Mouse (Mus musculus) MEL (cell line): ENCODE data around the gene Slc5a1.

ENCODE experiments used
- CTCF ChIP-seq, 3 experiments: IDR thresholded peaks in 2 of 3; conservative IDR thresholded peaks in 1 of 3; 2 replicates each; pipeline ENCODE4 v1.5.1; 2011 to 2012; ENCODE audit warnings: low read length in 3 of 3, low read depth in 2 of 3, mild to moderate bottlenecking in 2 of 3, improper control_type of control experiment in 1 of 3, inconsistent platforms in 1 of 3, mixed read lengths in 1 of 3, moderate library complexity in 1 of 3; ENCODE audit not compliant: control insufficient read depth in 1 of 3, insufficient read depth in 1 of 3, poor library complexity in 1 of 3, severe bottlenecking in 1 of 3
- EP300 ChIP-seq, 2 experiments: IDR thresholded peaks; 2 replicates each; pipeline ENCODE4 v1.6.1; 2011; ENCODE audit warnings: improper control_type of control experiment in 2 of 2, low read length in 2 of 2, low read depth in 1 of 2, mild to moderate bottlenecking in 1 of 2
- USF1 ChIP-seq: IDR thresholded peaks from 2 replicates; pipeline ENCODE4 v1.6.1; 2014; ENCODE audit warnings: low read depth, mild to moderate bottlenecking, inconsistent platforms, low read length, improper control_type of control experiment, moderate library complexity

GRCm38 (mm10) chr5:33211254-33211653 is 107.2 kb downstream of the Slc5a1 start:
- no peak for TF ChIP-seq EP300 (IDR thresholded peaks at IDR 0.05; ENCODE audit: low read depth in 1 of 2, low read length in 2 of 2)
- no peak for TF ChIP-seq USF1
- no peak for TF ChIP-seq CTCF (IDR thresholded peaks at IDR 0.05 in 2 of 3, conservative IDR thresholded peaks at IDR 0.05 in 1 of 3; ENCODE audit: control insufficient read depth in 1 of 3, insufficient read depth in 1 of 3, low read depth in 2 of 3, low read length in 3 of 3, poor library complexity in 1 of 3, severe bottlenecking in 1 of 3)
